Mouse (Mus musculus): ENCODE measurements around the gene Il27.
A peak's percentile ranks its signal among the peaks of the same experiment; 100 is the strongest.

Il27 gene

GRCm38 (mm10) chr7:126606611-126607010 is 11.9 kb upstream of the Il27 start:
- no peak for DNase-seq (ENCODE audit: low spot score)

DNA sequence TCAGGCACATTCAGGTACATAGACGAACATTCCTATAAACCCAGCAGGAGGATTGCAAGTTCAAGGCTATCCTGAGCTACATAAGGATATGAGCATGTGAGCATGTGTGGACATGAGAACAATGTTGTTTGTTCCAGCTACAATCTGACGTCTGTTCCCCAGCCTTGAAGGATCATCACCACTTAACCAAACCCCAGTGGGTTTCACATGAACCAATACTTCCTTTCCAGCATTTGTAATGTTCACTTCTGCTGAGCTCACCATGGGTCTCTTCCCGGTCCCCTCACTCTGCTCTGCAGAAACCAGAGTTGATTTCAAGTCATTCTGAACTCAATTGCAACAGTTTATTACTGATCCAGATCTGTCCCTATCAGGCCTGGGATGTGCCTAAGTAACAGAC is 7.9 kb upstream of the Il27 start:
- DNase-seq (ENCODE audit: low spot score) = no peak

DNA sequence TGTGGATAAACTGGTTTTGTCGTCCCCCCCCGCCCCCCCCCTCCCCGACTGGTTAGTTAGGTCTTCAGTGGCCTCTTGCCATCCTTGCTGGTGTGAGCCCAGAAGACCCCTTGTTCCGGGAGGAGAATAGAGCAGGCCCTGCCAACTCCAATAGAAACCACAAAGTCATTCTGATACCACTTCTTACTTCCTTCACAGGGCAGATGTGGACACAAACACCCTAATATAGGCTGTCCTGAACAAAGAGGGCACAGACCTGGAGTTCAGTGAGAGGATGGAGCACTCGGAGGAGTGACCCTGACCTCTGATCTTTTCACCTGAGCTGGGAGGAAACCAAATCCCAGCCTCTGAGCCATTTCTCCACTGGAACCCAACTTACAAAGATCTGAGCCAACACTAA is 7.2 kb upstream of the Il27 start:
- DNase-seq (ENCODE audit: low spot score) = no peak

- no peak for DNase-seq (ENCODE audit: low spot score)
Observed at GRCm38 (mm10) chr7:126598919-126599318, 4.2 kb upstream of the Il27 start.

DNA sequence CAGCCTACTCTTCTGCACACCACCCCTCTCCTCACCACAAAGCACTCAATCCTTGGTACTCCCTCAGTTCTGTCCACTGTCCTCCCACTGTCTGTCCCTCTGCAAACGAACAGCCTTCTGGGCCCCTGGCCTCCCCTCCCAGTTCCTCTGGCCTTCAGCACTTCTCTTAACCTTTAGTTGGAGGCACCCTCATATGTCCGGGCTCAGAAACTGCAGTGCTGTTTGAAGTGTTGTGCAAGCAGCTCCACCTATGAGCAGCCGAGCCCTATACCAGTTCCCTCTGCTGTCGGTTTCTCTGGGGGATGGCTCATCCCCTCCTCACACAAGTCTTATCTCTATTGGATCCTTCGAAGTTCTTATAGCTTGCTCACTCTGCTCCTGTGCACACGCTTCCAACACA is 1.7 kb upstream of the Il27 start:
- DNase-seq (ENCODE audit: low spot score) = no peak

DNA sequence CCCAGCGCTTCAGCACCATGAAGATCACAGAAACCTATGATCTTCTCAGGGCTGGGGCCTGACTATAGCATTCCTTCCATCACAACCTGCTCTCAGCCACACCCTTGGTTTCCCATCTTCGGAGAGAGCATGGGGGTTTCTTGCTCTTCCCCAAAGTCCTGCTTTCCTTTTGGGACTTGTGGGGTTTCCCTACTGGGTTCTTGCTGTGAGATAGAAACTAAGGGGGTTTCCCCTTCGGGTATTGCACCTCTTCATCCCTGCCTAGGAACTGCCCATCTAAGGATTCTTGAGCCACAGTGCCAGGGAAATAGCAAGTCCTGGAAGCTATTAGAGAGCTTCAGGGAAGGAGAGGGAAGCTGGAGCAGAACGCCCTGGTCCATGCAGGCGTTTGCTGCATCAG is 1.1 kb upstream of the Il27 start:
- no peak for DNase-seq (ENCODE audit: low spot score)

GRCm38 (mm10) chr7:126587779-126588178 is 7.0 kb downstream of the Il27 start:
- DNase-seq (ENCODE audit: low spot score) = peak; percentile 63

DNA sequence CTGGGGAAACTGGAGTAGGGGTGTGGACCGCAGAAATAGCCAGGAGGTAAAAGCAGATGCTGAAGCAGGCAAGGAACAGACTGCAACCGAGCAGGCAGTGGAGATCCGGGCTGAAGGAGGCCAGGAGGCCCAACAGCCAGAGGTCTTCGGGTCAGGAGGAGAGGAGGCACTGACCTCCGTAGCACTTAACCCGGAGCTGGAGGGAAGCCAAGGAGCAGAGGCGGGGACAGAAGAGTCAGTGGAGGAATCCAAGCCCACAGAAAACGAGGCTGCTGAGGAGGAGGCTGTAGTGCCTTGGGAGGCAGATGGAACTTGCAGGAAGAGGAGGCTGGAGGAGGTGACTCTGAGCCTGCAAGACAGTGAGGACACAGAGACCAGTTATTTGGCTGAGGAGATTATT is 7.9 kb downstream of the Il27 start:
- DNase-seq (ENCODE audit: low spot score) = peak; percentile 70

- DNase-seq (ENCODE audit: low spot score) = no peak
Observed at GRCm38 (mm10) chr7:126585717-126586116, 9.0 kb downstream of the Il27 start, which contains the start of gene Cln3. Gene Cln3 (minus strand): TSS chr7:126585817.

GRCm38 (mm10) chr7:126584506-126584977 is 10.2 kb downstream of the Il27 start, which contains the start of gene Apobr:
Gene Apobr (plus strand): TSS chr7:126584942.
- DNase-seq (ENCODE audit: low spot score) = peak; percentile 45

GRCm38 (mm10) chr7:126583761-126584160 is 11.0 kb downstream of the Il27 start:
- DNase-seq (ENCODE audit: low spot score) = no peak

GRCm38 (mm10) chr7:126583251-126583709 is 11.5 kb downstream of the Il27 start:
- DNase-seq (ENCODE audit: low spot score) = peak; percentile 91

DNA sequence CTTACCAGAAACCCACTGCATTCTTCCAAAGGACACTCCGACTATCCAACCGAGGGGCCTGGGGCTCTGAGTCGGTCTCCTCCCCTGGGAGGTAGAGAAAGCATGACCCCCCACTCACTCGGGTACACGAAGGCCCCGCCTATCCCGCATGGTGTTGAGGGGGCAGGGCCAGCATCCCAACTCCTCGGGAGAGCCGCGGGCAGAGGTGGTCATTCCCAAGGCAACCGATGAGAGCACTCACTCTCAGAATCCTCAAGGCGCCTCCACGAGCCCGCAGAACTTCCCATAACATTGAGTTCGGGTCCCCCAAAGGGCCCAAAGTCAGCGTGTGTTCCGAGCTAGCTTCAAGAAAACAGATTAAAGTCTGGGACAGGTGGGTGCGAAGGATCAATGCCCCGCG is 12.0 kb downstream of the Il27 start:
- no peak for DNase-seq (ENCODE audit: low spot score)

GRCm38 (mm10) chr7:126581661-126582060 is 13.1 kb downstream of the Il27 start:
- no peak for DNase-seq (ENCODE audit: low spot score)

DNA sequence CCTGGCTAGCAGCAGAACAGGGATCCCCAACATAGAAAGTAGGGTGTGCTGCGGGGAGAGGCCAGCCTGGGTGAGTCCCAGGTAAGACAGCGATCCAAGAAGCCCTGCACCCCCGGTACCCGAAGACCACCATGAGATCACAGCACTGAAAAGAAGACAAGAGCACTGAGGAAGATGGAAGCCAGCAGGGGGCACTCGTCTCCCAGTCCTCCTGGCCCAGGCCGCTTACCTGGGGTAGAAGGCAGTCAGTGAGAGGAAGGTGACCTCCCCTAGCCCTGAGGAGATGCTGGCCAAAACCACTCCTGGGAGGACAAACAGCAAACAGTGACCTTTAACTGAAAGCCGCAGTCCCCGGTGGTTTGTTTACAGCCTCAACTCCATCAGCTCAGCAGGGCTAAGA is 15.6 kb downstream of the Il27 start:
- DNase-seq (ENCODE audit: low spot score) = peak; percentile 60

DNA sequence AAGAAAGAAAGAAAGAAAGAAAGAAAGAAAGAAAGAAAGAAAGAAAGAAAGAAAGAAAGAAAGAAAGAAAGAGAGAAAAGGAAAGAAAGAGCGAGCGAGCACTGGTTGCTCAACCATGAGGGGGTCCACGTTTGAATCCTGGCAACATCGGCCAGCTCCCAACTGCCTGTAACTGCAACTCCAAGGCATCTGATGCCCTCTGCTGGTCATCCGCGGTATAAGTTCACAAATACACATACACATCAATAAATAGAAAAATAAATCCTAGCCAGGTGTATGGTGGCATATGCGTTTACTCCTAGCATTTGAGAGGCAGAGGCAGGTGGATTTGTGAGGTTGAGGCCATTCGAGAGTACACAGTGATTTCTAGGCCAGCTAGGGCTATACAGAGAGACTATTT is 17.8 kb downstream of the Il27 start:
- peak; percentile 52 for DNase-seq (ENCODE audit: low spot score)

- DNase-seq (ENCODE audit: low spot score) = peak; percentile 92
Observed at GRCm38 (mm10) chr7:126566094-126566765, 28.5 kb downstream of the Il27 start, which contains the start of gene Eif3c. Gene Eif3c (minus strand): TSS chr7:126566411.

DNA sequence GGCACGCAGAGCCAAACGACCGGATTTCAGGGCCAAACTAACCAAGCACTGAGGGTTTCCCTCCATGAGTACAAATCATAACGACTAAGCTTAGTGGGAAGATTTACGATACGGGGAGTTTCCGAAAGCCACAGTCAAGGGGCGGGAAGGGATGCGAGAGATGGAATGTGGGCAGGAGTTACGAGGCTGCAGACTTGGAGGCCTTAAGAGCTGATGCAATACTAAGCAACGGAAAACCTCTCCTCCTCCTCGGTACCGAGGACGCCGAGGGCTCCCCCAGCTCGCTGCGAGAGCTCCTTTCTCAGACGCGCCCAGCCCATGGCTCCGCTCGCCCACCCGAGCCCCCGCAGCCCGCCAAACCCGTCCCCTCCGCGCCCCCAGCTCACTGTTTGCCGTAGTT is 29.0 kb downstream of the Il27 start:
- no peak for DNase-seq (ENCODE audit: low spot score)

- no peak for DNase-seq (ENCODE audit: low spot score)
Observed at GRCm38 (mm10) chr7:126556635-126557034, 38.1 kb downstream of the Il27 start.

DNA sequence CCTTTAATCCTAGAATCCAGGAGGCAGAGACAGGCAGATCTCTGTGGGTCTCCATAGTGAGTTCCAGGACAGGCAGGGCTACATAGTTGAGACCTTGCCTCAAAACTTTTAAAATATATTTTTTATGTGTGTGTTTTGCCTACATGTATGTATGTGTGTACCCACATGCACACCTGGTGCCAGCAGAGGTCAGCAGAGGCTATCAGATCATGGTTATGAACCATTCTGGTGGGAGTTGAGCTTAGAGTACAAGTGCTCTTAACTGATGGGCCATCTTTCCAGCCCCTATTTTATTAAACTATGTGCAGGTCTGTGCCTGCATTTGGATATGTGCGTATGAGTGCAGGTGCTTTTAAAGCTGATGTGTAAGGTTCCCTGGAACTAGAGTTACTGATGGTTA is 39.9 kb downstream of the Il27 start:
- no peak for DNase-seq (ENCODE audit: low spot score)

GRCm38 (mm10) chr7:126545631-126546030 is 49.1 kb downstream of the Il27 start:
- no peak for DNase-seq (ENCODE audit: low spot score)

DNA sequence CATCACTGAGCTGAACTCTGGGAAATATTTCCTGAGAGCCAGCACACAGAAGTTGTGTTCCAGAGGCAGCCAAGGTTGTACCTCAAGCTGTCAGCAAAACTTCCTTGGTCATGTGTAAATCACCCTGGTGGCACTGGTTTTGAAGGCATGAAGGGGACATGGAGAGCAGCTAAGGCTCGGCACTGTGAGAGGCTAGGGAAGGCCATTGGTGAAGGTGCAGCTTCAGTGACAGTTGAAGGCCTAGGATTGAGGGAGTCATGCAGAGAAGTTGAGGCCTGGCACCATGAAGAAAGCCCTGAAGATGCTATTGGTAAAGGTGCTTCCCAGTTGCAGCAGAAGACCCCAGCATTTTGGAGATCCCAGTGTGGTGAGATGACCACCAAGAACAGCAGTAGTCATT is 53.1 kb downstream of the Il27 start:
- DNase-seq (ENCODE audit: low spot score) = no peak
